Mouse (Mus musculus): ENCODE measurements around the gene Bmt2.

DNA sequence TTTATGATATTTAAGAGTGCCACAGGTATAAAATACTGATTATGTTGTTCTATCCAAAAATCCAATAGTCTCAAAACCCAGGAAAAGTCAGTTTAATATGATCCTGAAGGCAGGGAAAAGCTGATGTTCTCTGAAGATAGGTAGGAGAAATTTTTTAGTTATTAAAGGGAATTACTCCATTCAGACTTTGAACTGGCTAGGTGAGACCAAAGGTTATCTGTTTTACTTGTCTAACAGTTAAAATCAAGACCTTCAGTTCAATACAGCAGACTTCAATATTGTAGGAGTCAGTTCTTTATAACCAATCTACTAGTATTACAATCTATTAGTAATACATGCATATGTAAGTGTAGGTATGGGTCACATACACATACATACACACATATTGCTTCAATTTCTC, 23.7 kb downstream of the Bmt2 start:
- TF ChIP-seq CTCF (IDR thresholded peaks at IDR 0.05; ENCODE audit: control insufficient read depth, insufficient read depth, insufficient replicate concordance, low read depth, low read length) (no peak), POLR2A (IDR thresholded peaks at IDR 0.05; ENCODE audit: control insufficient read depth, low read depth, low read length) (no peak)

All from testis, adult 2 months (tissue).